Mouse (Mus musculus) kidney, postnatal 25 days (tissue): ENCODE data around the gene Rab25.
A peak's percentile ranks its signal among the peaks of the same experiment; 100 is the strongest.

ENCODE experiments used
- DNase-seq, 2 experiments: peaks; one replicate each; pipeline ENCODE4 v3.0.0; 2021; ENCODE audit warnings: mixed read lengths in 2 of 2

Gene Rab25

DNA sequence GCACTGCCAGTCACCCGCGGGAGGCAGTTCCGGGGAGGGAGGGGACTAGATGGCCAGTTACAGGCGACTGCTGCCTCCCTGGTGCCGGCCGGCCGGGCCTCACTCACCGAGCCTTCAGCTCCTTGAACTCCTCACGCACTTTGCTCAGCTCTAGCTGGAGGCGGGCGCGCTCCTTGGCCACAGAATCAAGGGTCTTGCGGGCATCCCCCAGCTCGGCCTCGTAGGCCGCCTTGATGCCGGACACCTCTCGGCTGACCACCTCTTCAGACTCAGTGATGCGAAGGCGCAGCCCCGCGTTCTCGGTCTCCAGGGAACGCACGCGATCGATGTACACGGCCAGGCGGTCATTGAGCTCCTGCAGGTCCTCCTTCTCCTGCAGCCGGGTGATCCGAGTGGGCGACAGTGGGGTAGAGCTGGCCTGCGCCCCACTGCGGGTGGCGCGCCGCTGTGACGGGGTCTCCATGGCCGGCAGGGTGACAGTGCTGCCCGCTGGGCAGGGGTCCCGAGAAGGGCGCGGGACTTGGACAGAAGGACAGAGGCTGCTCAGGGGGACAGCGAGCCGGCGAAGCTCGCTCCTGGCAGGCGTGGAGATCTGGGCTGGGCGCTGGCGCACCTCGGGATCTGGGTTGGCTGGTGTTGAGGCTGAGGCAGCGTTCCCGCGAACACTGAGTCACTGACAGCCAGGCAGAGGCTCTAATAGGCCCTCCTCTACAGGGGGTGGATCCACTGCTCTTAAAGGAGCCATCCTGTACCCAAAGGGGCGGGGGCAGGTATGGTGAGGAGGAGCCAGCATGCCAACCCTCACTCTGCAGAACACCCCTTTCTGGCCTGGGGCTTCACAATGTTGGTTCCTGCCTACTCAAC lies 45.2 kb downstream of the Rab25 start:
- peak; percentile 92 to 96 for DNase-seq

- DNase-seq, result peak; percentile 60 to 70
Observed at GRCm38 (mm10) chr3:88502031-88502571, 46.0 kb downstream of the Rab25 start.

- no peak for DNase-seq
Observed at GRCm38 (mm10) chr3:88501366-88502030, 46.6 kb downstream of the Rab25 start.

DNA sequence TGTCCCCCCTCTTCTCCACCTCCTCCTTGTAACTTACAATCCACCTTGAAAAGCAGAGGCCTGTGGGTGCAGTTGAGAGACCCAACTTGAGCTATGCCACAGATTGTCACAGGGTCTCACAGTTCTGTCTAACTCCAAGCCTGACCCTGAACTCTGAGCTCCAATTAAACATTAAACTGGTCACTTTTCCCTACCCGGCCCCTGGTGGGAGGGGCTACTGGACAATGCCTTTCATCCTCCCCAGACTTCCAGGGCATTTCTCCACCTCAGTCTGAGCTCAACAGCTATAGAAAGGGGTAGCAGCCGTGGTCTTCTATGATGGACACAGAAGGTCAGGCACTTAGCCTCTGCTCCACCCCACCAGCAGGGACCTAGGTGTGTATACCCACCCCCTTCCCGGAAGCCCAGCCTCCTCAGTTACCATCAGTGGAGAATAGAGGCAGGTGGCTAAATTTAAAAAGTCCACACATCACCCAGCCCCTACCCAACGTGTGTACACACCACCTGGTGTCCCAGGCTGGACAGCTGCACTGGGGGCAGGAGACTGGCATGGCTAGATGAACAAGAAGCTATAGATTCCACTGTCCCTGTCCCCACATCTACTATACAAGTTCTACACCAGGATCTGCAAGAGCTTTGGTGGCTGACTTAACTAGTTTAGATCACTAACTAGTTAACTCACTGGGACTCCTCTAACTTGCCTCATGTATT lies 47.3 kb downstream of the Rab25 start:
- peak; percentile 73 to 83 for DNase-seq

DNA sequence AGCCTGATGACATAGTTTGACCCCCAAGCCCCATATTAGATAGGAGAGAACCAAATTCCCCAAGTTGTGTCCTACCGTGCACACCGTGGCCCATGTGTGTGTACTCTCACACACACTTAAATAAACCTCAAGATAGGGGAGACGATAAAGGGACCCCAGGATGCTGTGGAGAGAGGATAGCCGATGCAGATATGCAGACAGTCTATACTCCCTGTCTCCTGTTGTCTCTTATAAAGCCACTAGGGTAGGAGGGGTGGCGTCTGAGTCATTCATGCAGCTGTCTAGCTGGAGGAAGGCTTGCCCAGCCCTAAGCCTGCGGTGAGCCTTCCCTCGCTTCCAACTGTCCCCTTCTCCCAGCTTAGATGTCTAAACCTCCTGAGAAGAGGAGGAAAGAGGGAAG lies 48.0 kb downstream of the Rab25 start:
- no peak for DNase-seq

GRCm38 (mm10) chr3:88499580-88499979 lies 48.5 kb downstream of the Rab25 start:
- no peak for DNase-seq

GRCm38 (mm10) chr3:88495741-88496415 lies 52.2 kb downstream of the Rab25 start:
- peak; percentile 46 to 58 for DNase-seq

DNA sequence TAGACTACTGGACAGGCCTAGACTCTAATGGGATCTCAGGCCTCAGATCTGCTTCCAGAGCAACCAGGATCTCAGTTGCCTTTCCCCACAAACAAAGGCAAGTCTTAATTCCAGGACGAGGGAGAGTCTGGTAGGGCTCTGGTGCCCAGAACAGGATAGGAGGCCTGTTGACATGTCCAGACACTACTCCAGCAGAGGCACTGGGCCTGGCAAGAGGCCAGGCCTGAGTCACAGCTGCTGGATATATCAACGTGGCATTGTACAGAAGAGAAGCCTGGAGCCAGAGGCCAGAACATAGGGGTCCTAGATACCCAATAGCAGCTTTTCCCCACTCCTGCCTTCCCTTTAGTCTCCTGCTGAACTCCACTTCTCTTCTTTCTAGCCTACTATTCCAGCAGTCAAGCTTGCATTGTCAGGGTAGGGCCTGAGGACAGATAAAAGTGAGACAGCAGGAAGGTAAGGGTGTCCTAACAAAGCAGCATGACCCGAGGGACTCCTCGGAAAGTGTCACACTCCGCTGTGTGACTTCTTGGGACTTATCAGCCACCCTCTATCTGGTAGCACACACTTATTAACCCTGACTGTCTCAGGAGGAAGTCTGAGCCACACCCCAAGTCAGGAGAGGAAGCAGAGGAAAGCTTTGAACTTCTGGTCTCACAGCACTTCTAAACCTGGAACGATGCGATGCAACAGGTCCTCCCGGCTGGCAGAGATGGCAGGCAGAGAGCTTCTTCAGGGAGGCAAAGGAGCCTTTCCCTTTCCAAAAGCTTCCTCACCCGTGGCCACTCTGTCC lies 53.1 kb downstream of the Rab25 start:
- DNase-seq, result peak; percentile 40 to 71

- DNase-seq, result no peak
Observed at GRCm38 (mm10) chr3:88493706-88494582, 54.2 kb downstream of the Rab25 start.
